Mouse (Mus musculus): Measurements from ENCODE around the gene Gm29110.
"Not testable (repeated sequence)": the region's sequence is repeated elsewhere in the genome, so short reads cannot be mapped to it uniquely, and the experiment has no call there.

The Gm29110 gene

DNA sequence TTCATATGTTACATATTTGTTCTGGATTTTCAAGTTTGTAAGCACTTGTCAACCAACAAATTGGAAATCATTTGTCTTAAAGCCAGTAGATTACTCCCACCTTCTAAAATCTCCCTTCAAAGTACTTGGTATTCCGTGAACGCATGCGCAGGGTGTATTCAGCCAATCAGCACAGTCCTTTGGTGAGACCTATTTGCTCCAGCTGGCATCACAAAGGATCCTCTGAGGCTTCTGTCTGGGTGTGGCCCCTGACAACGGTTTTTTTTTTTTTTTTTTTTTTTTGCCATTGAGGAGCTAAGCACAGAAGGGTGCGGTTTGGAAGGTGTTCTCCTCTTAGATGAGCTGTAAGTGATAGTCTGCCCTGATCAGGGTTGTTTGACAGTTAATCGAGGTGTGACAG lies at the start of gene Gm29110:
TSS of gene Gm29110 (plus strand) at position 301 of the 400 bp plus-strand sequence.
- not testable (repeated sequence) for DNase-seq

Measured in thymus, postnatal 14 days (tissue).